Mouse (Mus musculus) stomach, embryonic 15.5 days (tissue): ENCODE results near the gene Usp49. TPM values are rescaled to one million over a fixed set of nuclear protein-coding genes. Genes with fewer than 3 reads are reported as not detected.
A peak's percentile ranks its signal among the peaks of the same experiment; 100 is the strongest.
"Not testable (repeated sequence)": the region's sequence is repeated elsewhere in the genome, so short reads cannot be mapped to it uniquely, and the experiment has no call there.

ENCODE experiments used
- ATAC-seq: fragments of 200-750 bp; cut with Nextera tagmentation; 2 replicates; pipeline ENCODE4 v1.8.0; 2017; ENCODE audit warnings: low read depth, moderate number of reproducible peaks, moderate TSS enrichment; ENCODE audit not compliant: insufficient read depth, low FRiP score
- H3K27ac ChIP-seq: fragments of 300-500 bp; sonication (generic); 2 replicates; pipeline ENCODE4 v1.5.1; 2015; ENCODE audit warnings: mild to moderate bottlenecking, inconsistent platforms
- H3K27me3 ChIP-seq: fragments of 300-500 bp; sonication (generic); replicated peaks from 2 replicates; pipeline ENCODE4 v1.6.1; 2015; ENCODE audit warnings: inconsistent platforms
- H3K36me3 ChIP-seq: fragments of 300-500 bp; sonication (generic); 2 replicates; pipeline ENCODE4 v1.6.1; 2015; ENCODE audit warnings: inconsistent platforms
- H3K4me1 ChIP-seq: fragments of 300-500 bp; sonication (generic); 2 replicates; pipeline ENCODE4 v1.6.1; 2015; ENCODE audit warnings: inconsistent platforms
- H3K4me2 ChIP-seq: fragments of 300-500 bp; sonication (generic); 2 replicates; pipeline ENCODE4 v1.6.1; 2015; ENCODE audit warnings: mild to moderate bottlenecking, inconsistent platforms
- H3K4me3 ChIP-seq: fragments of 300-500 bp; sonication (generic); replicated peaks from 2 replicates; pipeline ENCODE4 v1.5.1; 2015; ENCODE audit warnings: inconsistent platforms
- H3K9ac ChIP-seq: fragments of 300-500 bp; sonication (generic); 2 replicates; pipeline ENCODE4 v1.6.1; 2015; ENCODE audit warnings: inconsistent platforms
- H3K9me3 ChIP-seq: fragments of 300-500 bp; sonication (generic); 2 replicates; pipeline ENCODE4 v1.6.1; 2016; ENCODE audit warnings: inconsistent platforms
- WGBS: fragments of 180-500 bp; shearing (Covaris S2); methylation state at CpG from one replicate; pipeline ENCODE4 v1.1.7; 2015; 5-methylcytosine and 5-hydroxymethylcytosine counted together
- polyA plus RNA-seq: library from polyadenylated mRNA; unstranded; fragments of >200 nt; fragmentation: Nextera tagmentation; extraction: Ambion mirVana; gene quantifications from 2 replicates; pipeline ENCODE4 v1.2.1, GENCODE M21; 2015

Gene Usp49
- polyA plus RNA-seq, 1 experiment from 2014 or later = 6.3 TPM

- no peaks in the 10 kb centered on the region for H3K27me3 ChIP-seq
- H3K4me3 ChIP-seq = peak overlapping the region; percentile 72
- ATAC-seq = no peak
- H3K4me2 ChIP-seq = peak overlapping the region; percentile 84
- H3K4me1 ChIP-seq = peaks cover 21% of the 10 kb centered on the region
- H3K9me3 ChIP-seq = no peaks in the 10 kb centered on the region
- H3K27ac ChIP-seq = peak overlapping the region; percentile 81; the same call in 1 of the 2 replicates
- peak overlapping the region; percentile 57 for H3K9ac ChIP-seq
- H3K36me3 ChIP-seq = peaks cover 12% of the 10 kb centered on the region
- WGBS = under 1% methylated on average over 13 of the region's 13 CpGs
These were observed 18.9 kb upstream of the Usp49 start for GRCm38 (mm10) chr17:47611661-47611982.

- H3K4me1 ChIP-seq = peaks cover 21% of the 10 kb centered on the region
- no peaks in the 10 kb centered on the region for H3K9me3 ChIP-seq
- no peak for ATAC-seq
- no peak overlapping the region for H3K27ac ChIP-seq
- H3K4me3 ChIP-seq = no peak overlapping the region
- H3K27me3 ChIP-seq = no peaks in the 10 kb centered on the region
- H3K4me2 ChIP-seq = no peak overlapping the region
- H3K36me3 ChIP-seq = peaks cover 12% of the 10 kb centered on the region; the same call in 1 of the 2 replicates
- 91% methylated on average over 1 of the region's 1 CpGs for WGBS
- no peak overlapping the region for H3K9ac ChIP-seq
These were observed 16.5 kb upstream of the Usp49 start for GRCm38 (mm10) chr17:47614018-47614417.

GRCm38 (mm10) chr17:47616119-47616518, 14.4 kb upstream of the Usp49 start:
- 96% methylated on average over 8 of the region's 8 CpGs for WGBS
- no peak for ATAC-seq

GRCm38 (mm10) chr17:47616652-47617051, 13.8 kb upstream of the Usp49 start:
- Histone ChIP-seq H3K36me3 (peaks cover 23% of the 10 kb centered on the region), H3K9ac (no peak overlapping the region), H3K4me2 (no peak overlapping the region), H3K27me3 (no peaks in the 10 kb centered on the region), H3K4me3 (no peak overlapping the region), H3K4me1 (peaks cover 12% of the 10 kb centered on the region), H3K27ac (no peak overlapping the region), H3K9me3 (no peaks in the 10 kb centered on the region)
- ATAC-seq = no peak
- 91% methylated on average over 4 of the region's 4 CpGs for WGBS

More at GRCm38 (mm10) chr17:47616119-47616518, 14.4 kb upstream of the Usp49 start:
- Histone ChIP-seq H3K4me3 (no peak overlapping the region), H3K36me3 (peaks cover 23% of the 10 kb centered on the region), H3K4me2 (no peak overlapping the region), H3K9ac (no peak overlapping the region), H3K4me1 (peaks cover 12% of the 10 kb centered on the region), H3K27me3 (no peaks in the 10 kb centered on the region), H3K9me3 (no peaks in the 10 kb centered on the region), H3K27ac (no peak overlapping the region)

- no peak overlapping the region for H3K9ac ChIP-seq
- no peaks in the 10 kb centered on the region for H3K9me3 ChIP-seq
- H3K36me3 ChIP-seq = peaks cover 31% of the 10 kb centered on the region
- peak; percentile 88 for ATAC-seq
- no peak overlapping the region for H3K4me2 ChIP-seq
- no peak overlapping the region for H3K27ac ChIP-seq
- H3K4me1 ChIP-seq = peaks cover 3% of the 10 kb centered on the region
- WGBS = 88% methylated on average over 9 of the region's 9 CpGs
- H3K4me3 ChIP-seq = no peak overlapping the region
- H3K27me3 ChIP-seq = no peaks in the 10 kb centered on the region
These were observed 12.7 kb upstream of the Usp49 start for GRCm38 (mm10) chr17:47617605-47618307.

DNA sequence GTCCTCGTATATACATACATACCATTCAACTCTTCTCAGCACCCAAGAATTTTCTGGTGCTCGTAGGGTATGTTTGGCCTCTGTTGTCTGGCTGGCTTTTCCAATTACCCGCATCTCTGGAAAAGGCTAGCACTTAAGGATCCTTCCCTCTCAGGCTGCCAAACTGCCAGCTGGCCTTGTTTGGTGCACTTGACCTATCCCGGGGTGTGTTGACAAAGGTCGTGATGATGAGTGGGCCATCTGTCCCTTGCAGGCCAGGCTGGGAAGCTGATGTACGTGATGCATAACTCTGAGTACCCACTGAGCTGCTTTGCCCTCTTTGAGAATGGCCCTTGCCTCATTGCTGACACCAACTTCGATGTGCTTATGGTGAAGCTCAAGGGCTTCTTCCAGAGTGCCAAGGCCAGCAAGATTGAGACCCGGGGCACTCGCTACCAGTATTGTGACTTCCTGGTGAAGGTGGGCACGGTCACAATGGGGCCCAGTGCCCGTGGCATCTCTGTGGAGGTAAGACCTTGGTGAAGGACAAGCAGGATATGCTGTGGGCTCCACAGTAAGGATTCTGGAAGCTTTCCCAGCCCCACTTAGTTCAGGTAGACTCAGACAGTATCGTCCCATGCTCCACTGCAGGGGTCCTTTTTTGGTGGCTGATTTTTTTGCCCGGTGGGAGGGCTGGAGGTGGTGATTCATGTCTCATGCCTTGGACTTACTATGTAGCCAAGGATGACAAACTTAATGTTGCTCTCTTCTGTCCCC, 11.8 kb upstream of the Usp49 start:
- Histone ChIP-seq H3K4me1 (no peaks in the 10 kb centered on the region), H3K27me3 (no peaks in the 10 kb centered on the region), H3K9ac (no peak overlapping the region), H3K27ac (no peak overlapping the region), H3K9me3 (no peaks in the 10 kb centered on the region), H3K36me3 (peaks cover 39% of the 10 kb centered on the region), H3K4me3 (no peak overlapping the region), H3K4me2 (no peak overlapping the region)
- 83% methylated on average over 13 of the region's 13 CpGs for whole genome bisulfite sequencing
- ATAC-seq = no peak

DNA sequence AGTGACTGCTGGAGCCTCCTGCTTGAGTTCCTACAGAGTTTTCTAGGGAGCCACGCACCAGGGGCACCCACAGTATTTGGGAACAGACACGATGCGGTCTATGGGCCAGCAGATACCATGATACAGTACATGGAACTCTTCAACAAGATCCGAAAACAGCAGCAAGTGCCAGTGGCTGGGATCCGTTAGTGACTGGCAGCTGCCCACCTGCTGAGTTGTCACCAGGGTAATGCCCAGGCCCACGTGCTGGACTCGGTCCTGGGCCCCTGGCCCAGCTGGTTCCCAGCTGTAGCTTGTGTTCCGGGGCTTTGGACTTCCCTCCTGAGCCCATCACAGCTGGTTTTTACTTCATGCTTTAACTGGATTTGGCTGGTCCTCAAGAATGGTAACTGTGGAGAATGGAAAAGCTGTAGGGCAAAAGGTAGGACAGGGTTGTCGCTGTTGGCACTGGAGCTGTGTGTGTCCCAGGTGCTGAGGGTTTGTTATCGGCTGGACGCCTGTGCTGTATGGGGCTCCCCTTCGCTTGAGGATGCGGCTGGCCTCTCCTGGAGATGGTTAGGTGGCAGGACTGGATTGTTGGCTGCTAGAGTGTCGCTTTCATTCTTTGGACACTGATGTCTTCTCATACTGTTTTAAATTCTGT, 7.5 kb upstream of the Usp49 start:
- H3K36me3 ChIP-seq = peaks cover 32% of the 10 kb centered on the region
- H3K4me3 ChIP-seq = no peak overlapping the region
- H3K9ac ChIP-seq = no peak overlapping the region
- no peaks in the 10 kb centered on the region for H3K27me3 ChIP-seq
- H3K27ac ChIP-seq = no peak overlapping the region
- no peaks in the 10 kb centered on the region for H3K9me3 ChIP-seq
- no peak for ATAC-seq
- 94% methylated on average over 14 of the region's 14 CpGs for WGBS
- H3K4me1 ChIP-seq = no peaks in the 10 kb centered on the region
- no peak overlapping the region for H3K4me2 ChIP-seq

- H3K9me3 ChIP-seq, ATAC-seq, H3K4me1 ChIP-seq, H3K27ac ChIP-seq, H3K27me3 ChIP-seq, H3K4me3 ChIP-seq, H3K4me2 ChIP-seq, H3K9ac ChIP-seq: not testable (repeated sequence)
- H3K36me3 ChIP-seq = peaks cover 32% of the 10 kb centered on the region
- 93% methylated on average over 5 of the region's 5 CpGs for WGBS
These were observed 5.9 kb upstream of the Usp49 start for GRCm38 (mm10) chr17:47624572-47624971.

GRCm38 (mm10) chr17:47625088-47625487, 5.4 kb upstream of the Usp49 start:
- ATAC-seq = no peak
- Histone ChIP-seq H3K27me3 (no peaks in the 10 kb centered on the region), H3K4me1 (peaks cover 2% of the 10 kb centered on the region; the same call in 1 of the 2 replicates), H3K9me3 (no peaks in the 10 kb centered on the region), H3K27ac (no peak overlapping the region), H3K4me3 (no peak overlapping the region), H3K9ac (no peak overlapping the region), H3K36me3 (peaks cover 27% of the 10 kb centered on the region), H3K4me2 (no peak overlapping the region)
- WGBS = 97% methylated on average over 2 of the region's 2 CpGs

- 84% methylated on average over 5 of the region's 5 CpGs for WGBS
- no peaks in the 10 kb centered on the region for H3K27me3 ChIP-seq
These were observed 4.5 kb upstream of the Usp49 start for GRCm38 (mm10) chr17:47626031-47626430.

DNA sequence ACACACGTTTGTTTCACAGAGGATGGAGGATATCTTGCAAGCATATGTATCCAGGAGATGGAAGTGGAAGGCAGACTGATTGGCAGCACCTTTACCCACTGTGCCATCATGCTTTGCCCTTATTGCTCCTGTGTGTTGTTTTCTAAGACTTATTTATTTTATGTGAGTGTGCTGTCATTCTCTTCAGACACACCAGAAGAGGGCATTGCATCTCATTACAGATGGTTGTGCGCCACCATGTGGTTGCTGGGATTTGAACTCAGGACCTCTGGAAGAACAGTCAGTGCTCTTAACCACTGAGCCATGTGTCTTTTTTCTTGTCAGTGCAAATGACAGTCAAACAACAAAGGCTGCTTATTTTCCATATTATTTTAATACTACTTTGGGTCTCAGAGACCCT, 2.7 kb upstream of the Usp49 start:
- peaks cover 14% of the 10 kb centered on the region for H3K36me3 ChIP-seq
- no peak overlapping the region for H3K4me3 ChIP-seq
- peaks cover 14% of the 10 kb centered on the region; the same call in 1 of the 2 replicates for H3K4me1 ChIP-seq
- WGBS = 72% methylated on average over 2 of the region's 2 CpGs
- ATAC-seq = no peak
- H3K27ac ChIP-seq = no peak overlapping the region
- H3K27me3 ChIP-seq = no peaks in the 10 kb centered on the region
- H3K4me2 ChIP-seq = peak overlapping the region; percentile 98; the same call in 1 of the 2 replicates
- no peak overlapping the region for H3K9ac ChIP-seq
- H3K9me3 ChIP-seq = no peaks in the 10 kb centered on the region

More at GRCm38 (mm10) chr17:47626031-47626430, 4.5 kb upstream of the Usp49 start:
- ATAC-seq = no peak
- H3K27ac ChIP-seq = no peak overlapping the region
- H3K4me2 ChIP-seq = no peak overlapping the region
- peaks cover 9% of the 10 kb centered on the region; the same call in 1 of the 2 replicates for H3K4me1 ChIP-seq
- peaks cover 21% of the 10 kb centered on the region for H3K36me3 ChIP-seq
- no peak overlapping the region for H3K9ac ChIP-seq
- H3K9me3 ChIP-seq = no peaks in the 10 kb centered on the region
- H3K4me3 ChIP-seq = no peak overlapping the region
